Mouse (Mus musculus) liver, adult 2 months (tissue): ENCODE results near the gene Pigp. TPM values are rescaled to one million over a fixed set of nuclear protein-coding genes. Genes with fewer than 3 reads are reported as not detected.

Source experiments
- DNase-seq: peaks from one replicate; pipeline ENCODE4 v3.0.0-alpha.2; 2011; ENCODE audit warnings: low read depth, low spot score; ENCODE audit errors: extremely low read depth
- H3K27ac ChIP-seq: fragments of 200-500 bp; replicated peaks from 2 replicates; pipeline ENCODE4 v1.5.1; 2012; ENCODE audit warnings: low read depth, mild to moderate bottlenecking, control low read depth, inconsistent platforms, low read length; ENCODE audit not compliant: insufficient read depth
- H3K27me3 ChIP-seq: fragments of 200-500 bp; 2 replicates; pipeline ENCODE4 v1.6.1; 2012; ENCODE audit warnings: mild to moderate bottlenecking, moderate library complexity, low read length, inconsistent platforms; ENCODE audit not compliant: control insufficient read depth, insufficient read depth
- H3K36me3 ChIP-seq: fragments of 200-500 bp; 2 replicates; pipeline ENCODE4 v1.6.1; 2012; ENCODE audit warnings: low read length, inconsistent platforms; ENCODE audit not compliant: control insufficient read depth, insufficient read depth
- H3K4me1 ChIP-seq: fragments of 200-500 bp; 2 replicates; pipeline ENCODE4 v1.6.1; 2011; ENCODE audit warnings: low read length; ENCODE audit not compliant: control insufficient read depth, insufficient read depth
- H3K4me3 ChIP-seq: fragments of 200-500 bp; 2 replicates; pipeline ENCODE4 v1.5.1; 2011; ENCODE audit warnings: low read depth, mild to moderate bottlenecking, control low read depth, low read length, moderate library complexity; ENCODE audit not compliant: insufficient read depth
- H3K79me2 ChIP-seq: fragments of 200-500 bp; 2 replicates; pipeline ENCODE4 v1.6.1; 2012; ENCODE audit warnings: inconsistent platforms, mild to moderate bottlenecking, low read length, moderate library complexity; ENCODE audit not compliant: control insufficient read depth, insufficient read depth
- H3K9ac ChIP-seq: fragments of 200-500 bp; 2 replicates; pipeline ENCODE4 v1.6.1; 2012; ENCODE audit warnings: low read depth, mild to moderate bottlenecking, control low read depth, inconsistent platforms, low read length
- CTCF ChIP-seq: fragments of 200-500 bp; IDR thresholded peaks from 2 replicates; pipeline ENCODE4 v1.5.1; 2011; ENCODE audit warnings: low read depth, low read length, control low read depth
- POLR2A ChIP-seq: fragments of 200-500 bp; IDR thresholded peaks from 2 replicates; pipeline ENCODE4 v1.6.1; 2011; ENCODE audit warnings: low read length, control low read depth; ENCODE audit not compliant: insufficient read depth; ENCODE audit errors: extremely low read depth
- WGBS: fragments of 180-500 bp; shearing (Covaris S2); methylation state at CpG from one replicate; pipeline ENCODE4 v1.1.7; 2018; 5-methylcytosine and 5-hydroxymethylcytosine counted together
- polyA plus RNA-seq: library from polyadenylated mRNA; depleted of rRNA; stranded (reverse); fragments of >200 nt; gene quantifications from 2 replicates; pipeline ENCODE4 v1.2.3, GENCODE M21; 2012
- total RNA-seq: library from RNA; depleted of rRNA; stranded (reverse); fragments of >200 nt; gene quantifications from 2 replicates; pipeline ENCODE4 v1.2.3, GENCODE M21; 2014

Gene Pigp
- total and polyA plus RNA-seq, 2 experiments: 13.1 to 41.2 TPM

- 87% methylated on average over 3 of the region's 3 CpGs for WGBS
- Histone ChIP-seq H3K27me3 (no peaks in the 10 kb centered on the region; the same call in 1 of the 2 replicates), H3K27ac (no peak overlapping the region), H3K36me3 (no peaks in the 10 kb centered on the region), H3K4me3 (no peak overlapping the region), H3K4me1 (no peaks in the 10 kb centered on the region), H3K9ac (no peak overlapping the region), H3K79me2 (no peaks in the 10 kb centered on the region)
- TF ChIP-seq CTCF (no peak), POLR2A (no peak)
- no peak for DNase-seq
Measured at GRCm38 (mm10) chr16:94358091-94358490, 13.6 kb downstream of the Pigp start.

- TF ChIP-seq CTCF (no peak), POLR2A (no peak)
- 62% methylated on average over 11 of the region's 11 CpGs for WGBS
Measured at GRCm38 (mm10) chr16:94356776-94357494, 14.7 kb downstream of the Pigp start.

GRCm38 (mm10) chr16:94356046-94356445 lies 15.6 kb downstream of the Pigp start:
- Histone ChIP-seq H3K27ac (no peak overlapping the region), H3K27me3 (no peaks in the 10 kb centered on the region; the same call in 1 of the 2 replicates), H3K36me3 (no peaks in the 10 kb centered on the region), H3K9ac (no peak overlapping the region), H3K4me1 (no peaks in the 10 kb centered on the region), H3K79me2 (no peaks in the 10 kb centered on the region), H3K4me3 (no peak overlapping the region)
- WGBS: 38% methylated on average over 7 of the region's 7 CpGs
- no peak for DNase-seq
- TF ChIP-seq POLR2A (no peak), CTCF (no peak)

More at GRCm38 (mm10) chr16:94356776-94357494, 14.7 kb downstream of the Pigp start:
- DNase-seq: no peak
- H3K4me3 ChIP-seq: no peak overlapping the region
- no peak overlapping the region for H3K9ac ChIP-seq
- H3K4me1 ChIP-seq: no peaks in the 10 kb centered on the region
- H3K27me3 ChIP-seq: no peaks in the 10 kb centered on the region; the same call in 1 of the 2 replicates
- no peaks in the 10 kb centered on the region for H3K36me3 ChIP-seq
- no peaks in the 10 kb centered on the region for H3K79me2 ChIP-seq
- H3K27ac ChIP-seq: no peak overlapping the region

- Histone ChIP-seq H3K4me3 (no peak overlapping the region), H3K9ac (no peak overlapping the region), H3K27ac (no peak overlapping the region), H3K4me1 (no peaks in the 10 kb centered on the region), H3K27me3 (no peaks in the 10 kb centered on the region; the same call in 1 of the 2 replicates), H3K79me2 (no peaks in the 10 kb centered on the region), H3K36me3 (no peaks in the 10 kb centered on the region)
- no peak for DNase-seq
- TF ChIP-seq CTCF (no peak), POLR2A (no peak)
- 63% methylated on average over 9 of the region's 9 CpGs for WGBS
Measured at GRCm38 (mm10) chr16:94354450-94354849, 17.2 kb downstream of the Pigp start.

- no peak for DNase-seq
- Histone ChIP-seq H3K27me3 (no peaks in the 10 kb centered on the region), H3K79me2 (no peaks in the 10 kb centered on the region), H3K27ac (no peak overlapping the region), H3K9ac (no peak overlapping the region), H3K36me3 (no peaks in the 10 kb centered on the region), H3K4me3 (no peak overlapping the region), H3K4me1 (peaks cover 6% of the 10 kb centered on the region; the same call in 1 of the 2 replicates)
- WGBS: 88% methylated on average over 10 of the region's 10 CpGs
- TF ChIP-seq CTCF: no peak
- TF ChIP-seq POLR2A: no peak
Measured at GRCm38 (mm10) chr16:94350287-94350677, 21.4 kb downstream of the Pigp start.
